Mouse (Mus musculus): ENCODE data around the gene Tdrd5.

DNA sequence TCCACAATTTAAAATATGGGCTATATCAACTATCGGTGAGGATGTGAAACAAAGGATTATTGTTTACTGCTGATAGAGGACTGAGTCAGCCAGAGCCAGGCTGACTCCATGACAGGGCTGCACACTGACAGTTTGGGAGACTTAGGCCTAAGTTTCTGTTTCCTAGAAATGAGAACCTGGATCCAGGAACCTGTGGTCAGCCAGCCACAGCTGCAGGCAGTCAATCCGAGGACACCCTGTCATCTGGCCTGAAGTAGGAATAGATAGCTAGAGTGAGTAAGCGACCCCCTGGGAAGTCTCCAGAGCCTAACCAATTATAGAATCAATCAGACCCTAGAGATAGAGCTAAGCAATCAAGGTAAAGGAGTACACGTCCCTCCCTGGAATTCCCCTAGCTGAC, 41.0 kb upstream of the Tdrd5 start:
- TF ChIP-seq POLR2A (IDR thresholded peaks at IDR 0.05; ENCODE audit: low read depth, low read length): no peak
- TF ChIP-seq CTCF (conservative IDR thresholded peaks at IDR 0.05; ENCODE audit: insufficient read depth, insufficient read length, low read depth, low read length): no peak
